ENCODE assay signal across 11 mouse cellular contexts in the genomic region with DNA sequence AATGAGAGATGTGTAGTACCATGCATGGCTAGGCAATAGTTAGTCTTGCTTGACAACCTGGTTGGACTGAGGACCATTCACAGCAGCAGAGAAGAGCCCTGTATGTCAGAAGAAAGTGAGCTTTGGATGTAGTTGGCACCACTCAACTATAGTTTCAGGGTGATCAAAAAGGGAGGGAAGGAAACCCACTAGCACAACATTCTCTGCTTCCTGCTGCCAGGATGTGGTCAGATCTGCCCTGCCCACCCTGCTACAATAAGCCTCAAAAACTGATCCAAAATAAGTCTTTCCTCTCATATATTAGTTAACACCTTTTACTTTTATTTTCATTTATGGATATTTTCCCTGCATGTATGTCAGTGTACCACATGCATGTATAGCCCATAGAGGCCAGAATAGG.
"Had no signal": no experiment of that assay in that cellular context is flagged by ENCODE, and none has a peak within 500 bp of the region (broad histone marks: within the 10 kb centered on the region; RNA-seq: fewer than 3 reads in every experiment).

No protein-coding gene starts in this region.

- DNase-seq: kidney, adult 9 months; kidney, postnatal 14 days; kidney, postnatal 4 days; liver, embryonic 13.5 days; lung, adult 2 months; lung, postnatal 14 days; retina, postnatal 1 day; right cerebral cortex, postnatal 25 days; spleen, adult 18-20 months; thymus, postnatal 25 days had no signal

- ATAC-seq: midbrain, embryonic 15.5 days had no signal
